Mouse (Mus musculus): ENCODE results near the gene Ranbp6.

The Ranbp6 gene

DNA sequence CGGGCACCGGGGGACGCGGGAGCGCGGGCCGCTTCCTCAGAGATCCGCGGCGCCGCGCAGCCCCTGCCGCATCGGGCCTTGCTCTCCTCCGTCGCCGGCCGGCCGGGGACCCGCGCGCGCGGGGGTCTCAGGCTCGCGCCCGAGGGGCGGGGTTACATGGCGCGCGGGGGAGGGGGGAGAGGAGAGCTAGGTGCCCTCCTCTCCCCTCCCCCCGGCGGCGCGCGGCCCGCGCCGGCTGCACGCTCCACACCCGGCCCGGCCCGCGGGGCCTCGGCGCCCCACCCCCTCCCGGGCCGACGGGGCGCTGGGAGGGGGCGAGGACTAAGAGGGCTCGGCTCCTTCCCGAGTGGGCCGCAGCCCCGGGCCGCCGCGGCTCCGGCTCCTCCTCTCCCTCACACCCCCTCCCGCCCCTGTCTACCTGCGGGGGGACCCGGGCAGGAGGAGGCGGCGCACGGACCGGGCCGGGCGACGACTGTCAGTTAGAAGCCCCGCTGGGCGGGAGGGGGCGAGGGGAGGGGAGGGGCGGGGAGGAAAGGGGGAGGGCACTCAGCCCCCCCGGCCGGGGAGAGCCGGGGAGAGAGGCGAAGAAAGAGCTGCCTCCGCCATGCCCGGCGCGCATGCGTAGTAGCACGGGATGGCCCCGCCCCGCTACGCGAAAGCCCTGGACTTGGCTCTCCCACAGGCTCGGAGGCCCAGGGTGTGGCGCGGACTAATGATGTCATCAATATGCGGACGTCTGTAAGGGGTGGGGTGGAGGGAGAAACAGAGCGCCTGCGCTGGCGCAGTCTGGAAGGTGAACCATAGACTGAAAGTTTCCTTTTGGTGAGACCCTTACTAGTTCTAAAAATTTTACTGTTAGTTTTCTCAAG is 6.6 kb downstream of the Ranbp6 start, which contains the start of gene 9930021J03Rik:
Gene 9930021J03Rik, minus strand, starts transcription at position 73 of the 869 bp plus-strand sequence.
- peak; percentile 98 for DNase-seq (ENCODE audit: low spot score)

DNA sequence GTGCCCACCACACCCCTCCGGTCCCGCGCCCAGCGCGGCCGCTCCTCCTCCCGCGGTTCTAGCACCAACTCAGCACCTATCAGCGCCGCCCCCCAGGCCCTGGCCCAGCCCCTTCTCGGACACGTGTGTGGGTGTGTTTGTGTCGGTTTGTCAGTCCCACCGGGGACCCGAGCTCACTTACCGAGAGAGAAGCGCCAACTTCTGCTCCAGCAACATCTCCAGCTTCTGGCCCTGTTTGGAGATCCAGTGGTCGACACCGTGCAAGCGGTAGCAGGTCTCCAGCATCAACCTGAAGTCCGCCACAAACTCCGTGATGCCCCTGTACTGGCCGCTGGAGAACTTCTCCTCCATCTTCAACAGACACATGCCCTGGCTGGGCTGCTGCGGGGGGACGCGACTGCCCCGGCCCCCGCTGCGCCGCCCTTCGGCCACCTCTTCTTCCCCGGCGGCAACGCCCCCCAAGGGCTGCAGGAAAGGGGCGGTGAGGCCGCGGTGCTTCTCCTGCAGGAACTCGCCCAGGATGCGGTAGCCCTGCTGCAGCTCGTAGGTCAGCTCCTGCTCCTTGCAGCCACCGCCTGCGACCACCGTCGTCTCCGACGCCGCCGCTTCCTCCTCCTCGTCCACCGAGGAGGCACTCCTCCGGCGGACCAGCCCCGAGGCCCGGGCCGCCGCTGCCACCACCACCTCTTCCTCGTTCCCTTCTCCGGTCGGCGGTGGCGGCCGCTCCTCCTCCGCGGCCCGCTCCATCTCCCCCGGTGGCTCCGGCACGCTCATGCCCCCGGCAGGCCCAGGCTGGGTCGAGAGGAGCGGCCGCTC is 7.5 kb downstream of the Ranbp6 start:
- peak; percentile 43 for DNase-seq (ENCODE audit: low spot score)

DNA sequence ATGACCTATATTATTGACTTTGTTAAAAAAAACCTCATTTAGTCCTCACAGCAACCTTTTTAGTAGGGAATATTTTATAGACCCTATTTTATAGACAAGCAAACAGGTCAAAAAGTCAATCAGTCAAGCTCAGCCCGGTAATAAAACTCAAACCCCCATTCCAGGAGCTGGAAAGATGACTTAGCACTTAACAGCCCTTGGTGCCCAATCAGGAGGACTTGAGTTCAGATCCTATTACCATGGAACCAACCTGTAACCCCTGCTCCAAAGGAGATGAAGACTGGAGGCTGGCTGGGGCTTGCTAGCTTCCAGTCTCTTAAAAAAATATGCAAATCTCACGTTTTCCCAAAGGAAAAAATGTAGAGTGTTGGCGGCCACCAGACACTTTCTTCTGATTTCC is 8.8 kb downstream of the Ranbp6 start:
- no peak for DNase-seq (ENCODE audit: low spot score)

DNA sequence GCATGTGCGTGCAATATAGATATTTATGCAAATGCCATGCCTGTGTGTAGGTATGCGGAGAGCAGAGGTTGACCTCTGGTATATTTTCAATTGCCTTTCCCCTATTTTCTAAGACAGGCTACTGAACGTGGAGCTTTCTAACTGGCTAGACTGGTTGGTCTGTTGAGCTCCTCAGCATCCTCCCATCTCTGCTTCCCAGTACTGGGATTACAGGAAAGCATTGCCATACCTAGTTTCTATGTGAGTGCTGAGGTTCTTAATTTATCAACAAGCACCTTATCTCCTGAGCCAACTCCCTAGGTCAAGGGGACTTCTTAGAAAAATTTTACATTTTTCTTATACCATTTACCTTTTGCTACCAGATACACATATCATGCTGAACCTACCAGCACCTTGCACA is 15.4 kb downstream of the Ranbp6 start:
- DNase-seq (ENCODE audit: low spot score): no peak

DNA sequence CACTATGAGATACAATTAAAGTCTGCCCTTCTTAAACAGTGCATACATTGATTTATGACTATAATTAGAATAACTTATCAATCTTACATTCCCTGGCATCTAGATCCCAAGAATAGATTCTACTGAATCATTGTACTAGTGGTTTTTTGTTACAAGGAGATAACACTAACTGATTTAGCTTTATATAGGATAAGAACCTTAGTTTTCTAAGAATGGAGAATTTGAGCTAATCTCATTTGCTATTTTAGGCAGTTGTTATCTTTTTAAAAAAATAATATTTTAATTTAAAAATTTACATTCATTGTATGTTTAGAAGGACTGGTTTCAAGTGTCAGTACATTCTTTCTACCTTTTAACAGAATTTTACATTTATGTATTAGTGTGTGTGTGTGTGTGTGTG is 24.8 kb downstream of the Ranbp6 start:
- DNase-seq (ENCODE audit: low spot score): no peak

DNA sequence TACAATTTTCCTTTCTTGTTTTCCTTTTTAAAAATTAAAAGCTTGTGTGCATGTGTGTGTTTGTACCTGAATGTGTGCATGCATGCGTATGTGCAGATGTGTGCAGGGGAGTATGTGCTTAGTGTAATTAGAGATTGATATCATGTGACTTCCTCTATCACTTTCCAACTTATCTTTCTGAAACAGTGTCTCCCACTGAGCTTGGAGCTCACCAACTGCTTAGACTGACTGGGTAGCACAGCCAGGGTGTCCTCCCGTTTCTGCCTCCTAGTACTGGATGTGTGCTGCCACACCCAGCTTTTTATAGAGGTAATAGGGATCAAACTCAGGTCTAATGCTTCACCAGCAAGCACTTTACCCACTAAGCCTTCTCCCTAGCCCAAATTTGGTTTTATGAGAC is 29.9 kb downstream of the Ranbp6 start:
- no peak for DNase-seq (ENCODE audit: low spot score)
